Mouse (Mus musculus): ENCODE results near the gene Atf7ip2. TPM values are rescaled to one million over a fixed set of nuclear protein-coding genes. Genes with fewer than 3 reads are reported as not detected.
A peak's percentile ranks its signal among the peaks of the same experiment; 100 is the strongest.
"Not testable (repeated sequence)": the region's sequence is repeated elsewhere in the genome, so short reads cannot be mapped to it uniquely, and the experiment has no call there.

Atf7ip2 gene
- polyA plus RNA-seq, 1 experiment: 35.1 TPM

- no peaks in the 10 kb centered on the region for H3K36me3 ChIP-seq (ENCODE audit: control insufficient read depth, insufficient read depth, low read length, poor library complexity, severe bottlenecking)
- H3K9ac ChIP-seq (ENCODE audit: low read depth, poor library complexity, severe bottlenecking): peak overlapping the region; percentile 43; the same call in 1 of the 2 replicates
- H3K9me3 ChIP-seq (replicated peaks; ENCODE audit: control insufficient read depth, insufficient read depth, low read length, poor library complexity, severe bottlenecking): peaks cover 12% of the 10 kb centered on the region
- H3K4me1 ChIP-seq (ENCODE audit: control insufficient read depth, insufficient read depth, low read length): no peaks in the 10 kb centered on the region
- TF ChIP-seq EP300 (IDR thresholded peaks at IDR 0.05; ENCODE audit: insufficient read depth, low read depth, low read length) (no peak), POLR2A (IDR thresholded peaks at IDR 0.05; ENCODE audit: insufficient read depth, low read length) (no peak), CTCF (IDR thresholded peaks at IDR 0.05; ENCODE audit: low read depth, low read length) (no peak)
- peak overlapping the region; percentile 75 for H3K27ac ChIP-seq (ENCODE audit: insufficient read depth, low read length)
- peak overlapping the region; percentile 47 for H3K4me3 ChIP-seq (ENCODE audit: low read depth, low read length)
- H3K27me3 ChIP-seq (ENCODE audit: control insufficient read depth, insufficient read depth, low read length, poor library complexity, severe bottlenecking): no peaks in the 10 kb centered on the region
Observed at GRCm38 (mm10) chr16:10227361-10227760, 34.8 kb downstream of the Atf7ip2 start.

DNA sequence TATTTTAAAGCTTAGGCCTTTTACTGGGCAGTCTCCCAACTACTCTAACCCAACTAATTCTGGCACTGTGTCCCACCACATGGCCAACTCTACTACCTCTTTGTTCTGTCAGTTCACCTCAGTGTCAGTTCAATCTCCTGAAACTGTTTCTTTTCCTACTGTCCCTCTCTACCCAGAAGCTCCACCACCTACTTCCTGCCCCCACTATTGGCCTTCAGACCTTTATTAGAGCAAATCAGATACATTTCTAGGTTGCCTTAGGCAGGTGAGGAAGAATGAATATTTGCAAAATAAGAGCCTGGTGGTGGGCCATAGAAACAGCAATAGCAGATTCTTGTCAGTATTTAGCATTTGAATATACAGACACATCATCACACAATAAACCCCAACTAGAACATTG, 44.1 kb downstream of the Atf7ip2 start:
- Histone ChIP-seq H3K4me3 (ENCODE audit: low read depth, low read length) (no peak overlapping the region), H3K27ac (ENCODE audit: insufficient read depth, low read length) (peak overlapping the region; percentile 44; the same call in 1 of the 2 replicates), H3K9me3 (replicated peaks; ENCODE audit: control insufficient read depth, insufficient read depth, low read length, poor library complexity, severe bottlenecking) (peaks cover 15% of the 10 kb centered on the region), H3K36me3 (ENCODE audit: control insufficient read depth, insufficient read depth, low read length, poor library complexity, severe bottlenecking) (peaks cover 2% of the 10 kb centered on the region; the same call in 1 of the 2 replicates), H3K4me1 (ENCODE audit: control insufficient read depth, insufficient read depth, low read length) (no peaks in the 10 kb centered on the region), H3K9ac (ENCODE audit: low read depth, poor library complexity, severe bottlenecking) (no peak overlapping the region), H3K27me3 (ENCODE audit: control insufficient read depth, insufficient read depth, low read length, poor library complexity, severe bottlenecking) (no peaks in the 10 kb centered on the region)
- TF ChIP-seq EP300 (IDR thresholded peaks at IDR 0.05; ENCODE audit: insufficient read depth, low read depth, low read length) (no peak), CTCF (IDR thresholded peaks at IDR 0.05; ENCODE audit: low read depth, low read length) (no peak), POLR2A (IDR thresholded peaks at IDR 0.05; ENCODE audit: insufficient read depth, low read length) (no peak)

DNA sequence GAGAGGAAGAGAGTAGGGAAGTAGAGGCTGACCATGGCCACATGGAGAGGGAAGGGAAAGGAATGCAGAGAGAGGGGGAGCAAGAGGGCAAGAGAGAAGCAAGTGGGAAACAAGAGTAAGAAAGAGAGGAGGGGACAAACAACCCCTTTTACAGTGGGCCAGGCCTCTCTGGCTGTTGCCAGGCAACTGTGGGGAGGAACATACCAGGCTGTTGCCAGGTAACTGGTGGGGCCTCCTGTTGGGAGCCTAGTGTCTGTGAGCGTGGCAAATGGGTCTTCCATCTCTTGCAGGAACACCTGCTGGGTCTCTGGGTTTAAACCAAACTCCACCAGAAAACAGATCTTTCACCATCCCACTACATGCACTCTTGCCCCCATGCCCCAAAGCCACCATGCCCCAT, 61.5 kb downstream of the Atf7ip2 start:
- no peak overlapping the region for H3K27ac ChIP-seq (ENCODE audit: insufficient read depth, low read length)

GRCm38 (mm10) chr16:10272256-10272655, 79.7 kb downstream of the Atf7ip2 start:
- Histone ChIP-seq H3K4me3 (ENCODE audit: low read depth, low read length) (no peak overlapping the region), H3K27me3 (ENCODE audit: control insufficient read depth, insufficient read depth, low read length, poor library complexity, severe bottlenecking) (no peaks in the 10 kb centered on the region; the same call in 1 of the 2 replicates), H3K9ac (ENCODE audit: low read depth, poor library complexity, severe bottlenecking) (no peak overlapping the region), H3K9me3 (replicated peaks; ENCODE audit: control insufficient read depth, insufficient read depth, low read length, poor library complexity, severe bottlenecking) (no peaks in the 10 kb centered on the region), H3K4me1 (ENCODE audit: control insufficient read depth, insufficient read depth, low read length) (no peaks in the 10 kb centered on the region), H3K27ac (ENCODE audit: insufficient read depth, low read length) (no peak overlapping the region), H3K36me3 (ENCODE audit: control insufficient read depth, insufficient read depth, low read length, poor library complexity, severe bottlenecking) (no peaks in the 10 kb centered on the region)
- no peak for TF ChIP-seq CTCF (IDR thresholded peaks at IDR 0.05; ENCODE audit: low read depth, low read length)
- no peak for TF ChIP-seq POLR2A (IDR thresholded peaks at IDR 0.05; ENCODE audit: insufficient read depth, low read length)
- TF ChIP-seq EP300 (IDR thresholded peaks at IDR 0.05; ENCODE audit: insufficient read depth, low read depth, low read length): no peak

More for the DNA sequence above, 61.5 kb downstream of the Atf7ip2 start:
- H3K27me3 ChIP-seq (ENCODE audit: control insufficient read depth, insufficient read depth, low read length, poor library complexity, severe bottlenecking): no peaks in the 10 kb centered on the region
- no peaks in the 10 kb centered on the region for H3K36me3 ChIP-seq (ENCODE audit: control insufficient read depth, insufficient read depth, low read length, poor library complexity, severe bottlenecking)
- no peak overlapping the region for H3K9ac ChIP-seq (ENCODE audit: low read depth, poor library complexity, severe bottlenecking)
- H3K4me3 ChIP-seq (ENCODE audit: low read depth, low read length): no peak overlapping the region
- no peak for TF ChIP-seq EP300 (IDR thresholded peaks at IDR 0.05; ENCODE audit: insufficient read depth, low read depth, low read length)
- no peak for TF ChIP-seq CTCF (IDR thresholded peaks at IDR 0.05; ENCODE audit: low read depth, low read length)
- no peak for TF ChIP-seq POLR2A (IDR thresholded peaks at IDR 0.05; ENCODE audit: insufficient read depth, low read length)
- no peaks in the 10 kb centered on the region for H3K9me3 ChIP-seq (replicated peaks; ENCODE audit: control insufficient read depth, insufficient read depth, low read length, poor library complexity, severe bottlenecking)
- no peaks in the 10 kb centered on the region for H3K4me1 ChIP-seq (ENCODE audit: control insufficient read depth, insufficient read depth, low read length)

- Histone ChIP-seq H3K27me3 (ENCODE audit: control insufficient read depth, insufficient read depth, low read length, poor library complexity, severe bottlenecking) (no peaks in the 10 kb centered on the region; the same call in 1 of the 2 replicates), H3K4me1 (ENCODE audit: control insufficient read depth, insufficient read depth, low read length) (no peaks in the 10 kb centered on the region), H3K4me3 (ENCODE audit: low read depth, low read length) (no peak overlapping the region), H3K9me3 (replicated peaks; ENCODE audit: control insufficient read depth, insufficient read depth, low read length, poor library complexity, severe bottlenecking) (no peaks in the 10 kb centered on the region), H3K27ac (ENCODE audit: insufficient read depth, low read length) (no peak overlapping the region), H3K36me3 (ENCODE audit: control insufficient read depth, insufficient read depth, low read length, poor library complexity, severe bottlenecking) (no peaks in the 10 kb centered on the region), H3K9ac (ENCODE audit: low read depth, poor library complexity, severe bottlenecking) (no peak overlapping the region)
- peak; percentile 60 for TF ChIP-seq CTCF (IDR thresholded peaks at IDR 0.05; ENCODE audit: low read depth, low read length)
- no peak for TF ChIP-seq EP300 (IDR thresholded peaks at IDR 0.05; ENCODE audit: insufficient read depth, low read depth, low read length)
Observed at GRCm38 (mm10) chr16:10274465-10274864, 82.0 kb downstream of the Atf7ip2 start.

- not testable (repeated sequence) for H3K9me3 ChIP-seq (replicated peaks; ENCODE audit: control insufficient read depth, insufficient read depth, low read length, poor library complexity, severe bottlenecking); H3K27ac ChIP-seq (ENCODE audit: insufficient read depth, low read length); H3K27me3 ChIP-seq (ENCODE audit: control insufficient read depth, insufficient read depth, low read length, poor library complexity, severe bottlenecking)
Observed at GRCm38 (mm10) chr16:10276778-10277177, 84.3 kb downstream of the Atf7ip2 start.

More at GRCm38 (mm10) chr16:10276778-10277177, 84.3 kb downstream of the Atf7ip2 start:
- H3K4me1 ChIP-seq (ENCODE audit: control insufficient read depth, insufficient read depth, low read length); H3K4me3 ChIP-seq (ENCODE audit: low read depth, low read length); H3K9ac ChIP-seq (ENCODE audit: low read depth, poor library complexity, severe bottlenecking); H3K36me3 ChIP-seq (ENCODE audit: control insufficient read depth, insufficient read depth, low read length, poor library complexity, severe bottlenecking): not testable (repeated sequence)
